ENCODE assay signal across 16 mouse cellular contexts in the genomic region with DNA sequence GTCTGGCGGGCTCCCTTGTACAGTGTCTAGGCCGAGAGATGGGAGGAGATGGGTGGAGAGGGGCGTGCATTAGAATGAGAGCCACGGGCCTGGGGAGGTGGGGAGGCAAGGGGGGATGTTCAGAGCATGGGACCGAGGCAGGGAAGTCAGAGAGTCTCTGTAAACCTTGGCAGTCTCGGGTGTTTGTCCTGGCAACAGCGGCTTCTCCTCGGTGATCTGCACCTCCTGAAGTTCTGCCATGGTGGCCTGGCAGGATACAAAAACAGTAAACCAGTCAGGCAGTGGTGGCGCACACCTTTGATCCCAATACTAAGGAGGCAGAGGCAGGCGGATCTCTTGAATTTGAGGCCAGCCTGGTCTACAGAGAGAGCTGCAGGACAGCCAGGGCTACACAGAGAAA. TPM values are rescaled to one million over a fixed set of nuclear protein-coding genes. Genes with fewer than 3 reads are reported as not detected.
DNase-seq lines count a peak whose midpoint lies in the region; ATAC-seq and TF ChIP-seq lines count a peak whose summit lies in the region.
"Had no signal": no experiment of that assay in that cellular context is flagged by ENCODE, and none has a peak within 500 bp of the region (broad histone marks: within the 10 kb centered on the region; RNA-seq: fewer than 3 reads in every experiment).

No protein-coding gene starts in this region.

- H3K4me3 ChIP-seq in forebrain, embryonic 13.5 days, result no peak overlapping the region
- H3K4me3 ChIP-seq in forebrain, embryonic 10.5 days, result no peak overlapping the region
- H3K4me3 ChIP-seq in heart, embryonic 15.5 days, result peak overlapping the region; percentile 66
- H3K4me3 ChIP-seq in liver, postnatal 0 days (ENCODE audit: low read depth, low read length), result peak overlapping the region; percentile 60
- no peak overlapping the region for H3K4me3 ChIP-seq in liver, embryonic 11.5 days (ENCODE audit: low read depth, low read length)
- no peak overlapping the region for H3K4me3 ChIP-seq in neural tube, embryonic 14.5 days (ENCODE audit: low read depth, low read length)
- H3K4me3 ChIP-seq: lung, embryonic 15.5 days; stomach, embryonic 15.5 days had no signal

- 84% methylated on average over 10 of the region's 10 CpGs for WGBS in forebrain, embryonic 13.5 days
- WGBS in forebrain, embryonic 10.5 days, result 92% methylated on average over 10 of the region's 10 CpGs
- 86% methylated on average over 10 of the region's 10 CpGs for WGBS in heart, embryonic 15.5 days
- WGBS in liver, postnatal 0 days (ENCODE audit: insufficient replicate concordance), result 75% methylated on average over 10 of the region's 10 CpGs
- WGBS in liver, embryonic 11.5 days, result 81% methylated on average over 10 of the region's 10 CpGs
- 81% methylated on average over 10 of the region's 10 CpGs for WGBS in neural tube, embryonic 14.5 days

- peaks cover 17% of the 10 kb centered on the region for H3K4me1 ChIP-seq in forebrain, embryonic 13.5 days
- H3K4me1 ChIP-seq in forebrain, embryonic 10.5 days, result peaks cover 34% of the 10 kb centered on the region
- H3K4me1 ChIP-seq in heart, embryonic 15.5 days (replicated peaks), result peaks cover 29% of the 10 kb centered on the region
- H3K4me1 ChIP-seq in liver, postnatal 0 days (ENCODE audit: insufficient read depth), result peaks cover 32% of the 10 kb centered on the region
- H3K4me1 ChIP-seq in liver, embryonic 11.5 days (replicated peaks; ENCODE audit: control insufficient read depth, insufficient read depth, low read length), result peaks cover 28% of the 10 kb centered on the region
- no peaks in the 10 kb centered on the region for H3K4me1 ChIP-seq in neural tube, embryonic 14.5 days (ENCODE audit: control insufficient read depth, insufficient read depth, low read length)

- DNase-seq in forebrain, embryonic 10.5 days (ENCODE audit: extremely low spot score, low spot score), result no peak
- DNase-seq in heart, adult 9 months (ENCODE audit: low spot score in 2 of 2), result no peak
- no peak for DNase-seq in liver, postnatal 0 days
- DNase-seq in liver, embryonic 11.5 days (ENCODE audit: low spot score), result no peak
- DNase-seq in kidney, adult 8-10 months, result no peak
- DNase-seq: cerebellum, adult 11 months; kidney, postnatal 14 days; left cerebral cortex, postnatal 4 days had no signal

- 0 out of 2 replicates have a peak, but pooled peaks cover 3% of the 10 kb centered on the region for H3K27me3 ChIP-seq in forebrain, embryonic 13.5 days
- H3K27me3 ChIP-seq in forebrain, embryonic 10.5 days (ENCODE audit: poor library complexity, severe bottlenecking), result peaks cover 48% of the 10 kb centered on the region
- no peaks in the 10 kb centered on the region for H3K27me3 ChIP-seq in heart, embryonic 15.5 days
- H3K27me3 ChIP-seq in liver, postnatal 0 days (ENCODE audit: insufficient read depth, low read length), result peaks cover 4% of the 10 kb centered on the region; the same call in 1 of the 2 replicates
- peaks cover 13% of the 10 kb centered on the region; the same call in 1 of the 2 replicates for H3K27me3 ChIP-seq in liver, embryonic 11.5 days (replicated peaks; ENCODE audit: control insufficient read depth, insufficient read depth, low read length)
- H3K27me3 ChIP-seq in neural tube, embryonic 14.5 days (ENCODE audit: control insufficient read depth, insufficient read depth, low read length), result no peaks in the 10 kb centered on the region
- H3K27me3 ChIP-seq: lung, embryonic 15.5 days; stomach, embryonic 15.5 days had no signal

- H3K9ac ChIP-seq in forebrain, embryonic 13.5 days, result no peak overlapping the region
- H3K9ac ChIP-seq in heart, embryonic 15.5 days, result no peak overlapping the region
- peak overlapping the region; percentile 55; the same call in 1 of the 2 replicates for H3K9ac ChIP-seq in liver, postnatal 0 days (replicated peaks)
- H3K9ac ChIP-seq in liver, embryonic 11.5 days (ENCODE audit: low read depth, low read length), result no peak overlapping the region
- no peak overlapping the region for H3K9ac ChIP-seq in neural tube, embryonic 14.5 days (replicated peaks; ENCODE audit: low read depth, low read length)
- H3K9ac ChIP-seq: lung, embryonic 15.5 days; stomach, embryonic 15.5 days had no signal

- TF ChIP-seq EP300 in liver, postnatal 0 days (IDR thresholded peaks at IDR 0.05; ENCODE audit: low read depth), result no peak

- no peak overlapping the region for H3K27ac ChIP-seq in forebrain, embryonic 13.5 days
- no peak overlapping the region for H3K27ac ChIP-seq in forebrain, embryonic 10.5 days
- H3K27ac ChIP-seq in heart, embryonic 15.5 days, result no peak overlapping the region
- peak overlapping the region; percentile 92 for H3K27ac ChIP-seq in liver, postnatal 0 days (ENCODE audit: low read depth)
- no peak overlapping the region for H3K27ac ChIP-seq in liver, embryonic 11.5 days (ENCODE audit: low read depth, low read length)
- H3K27ac ChIP-seq in neural tube, embryonic 14.5 days (ENCODE audit: low read depth, low read length), result no peak overlapping the region
- H3K27ac ChIP-seq: lung, embryonic 15.5 days; stomach, embryonic 15.5 days had no signal

- 0 out of 2 replicates have a peak overlapping the region, but pooled peaks have one; percentile 86 for H3K4me2 ChIP-seq in forebrain, embryonic 13.5 days
- H3K4me2 ChIP-seq in heart, embryonic 15.5 days, result peak overlapping the region; percentile 92
- H3K4me2 ChIP-seq in liver, postnatal 0 days (ENCODE audit: low read depth, low read length), result peak overlapping the region; percentile 88
- H3K4me2 ChIP-seq in liver, embryonic 11.5 days, result no peak overlapping the region
- H3K4me2 ChIP-seq in neural tube, embryonic 14.5 days (ENCODE audit: low read depth, low read length), result 0 out of 2 replicates have a peak overlapping the region, but pooled peaks have one; percentile 98
- H3K4me2 ChIP-seq: lung, embryonic 15.5 days had no signal

- no peak for TF ChIP-seq CTCF in liver, postnatal 0 days (IDR thresholded peaks at IDR 0.05; ENCODE audit: low read depth)

- no peaks in the 10 kb centered on the region for H3K9me3 ChIP-seq in forebrain, embryonic 13.5 days (replicated peaks)
- H3K9me3 ChIP-seq in forebrain, embryonic 10.5 days, result no peaks in the 10 kb centered on the region
- H3K9me3 ChIP-seq in heart, embryonic 15.5 days (replicated peaks), result no peaks in the 10 kb centered on the region
- H3K9me3 ChIP-seq in liver, postnatal 0 days (ENCODE audit: low read length), result no peaks in the 10 kb centered on the region
- H3K9me3 ChIP-seq in liver, embryonic 11.5 days (ENCODE audit: control insufficient read depth, low read length), result no peaks in the 10 kb centered on the region
- H3K9me3 ChIP-seq in neural tube, embryonic 14.5 days (ENCODE audit: control insufficient read depth, low read length), result no peaks in the 10 kb centered on the region
- H3K9me3 ChIP-seq: lung, embryonic 15.5 days; stomach, embryonic 15.5 days had no signal

- H3K36me3 ChIP-seq in forebrain, embryonic 13.5 days (ENCODE audit: poor library complexity, severe bottlenecking), result peaks cover 16% of the 10 kb centered on the region; the same call in 1 of the 2 replicates
- H3K36me3 ChIP-seq in forebrain, embryonic 10.5 days (replicated peaks), result no peaks in the 10 kb centered on the region
- peaks cover 36% of the 10 kb centered on the region for H3K36me3 ChIP-seq in heart, embryonic 15.5 days
- peaks cover 24% of the 10 kb centered on the region for H3K36me3 ChIP-seq in liver, postnatal 0 days (replicated peaks; ENCODE audit: insufficient read depth, low read length)
- no peaks in the 10 kb centered on the region for H3K36me3 ChIP-seq in liver, embryonic 11.5 days (ENCODE audit: control insufficient read depth, insufficient read depth, low read length)
- H3K36me3 ChIP-seq in neural tube, embryonic 14.5 days (ENCODE audit: control insufficient read depth, insufficient read depth, low read length), result no peaks in the 10 kb centered on the region
- H3K36me3 ChIP-seq: lung, embryonic 15.5 days had no signal

- no peak for ATAC-seq in forebrain, embryonic 13.5 days
- ATAC-seq in heart, embryonic 15.5 days (replicated peaks; ENCODE audit: insufficient number of reproducible peaks, insufficient read depth, low FRiP score, low read depth), result no peak
- ATAC-seq in liver, postnatal 0 days, result no peak
- ATAC-seq in liver, embryonic 11.5 days (replicated peaks; ENCODE audit: low FRiP score), result no peak
- ATAC-seq in neural tube, embryonic 14.5 days (ENCODE audit: low read depth), result no peak
- ATAC-seq: intestine, postnatal 0 days; Patski had no signal

RNA-seq across cellular contexts. Expression of a gene that starts 2.7 kb away (rescaled TPM):
- polyA plus RNA-seq in forebrain, embryonic 13.5 days (2015; fragmentation: Nextera tagmentation; extraction: Ambion mirVana), result 98.2 and 99.0 TPM in 2 replicates
- 9.0 and 9.1 TPM in 2 replicates for polyA plus RNA-seq in forebrain, embryonic 10.5 days (2016; fragmentation: Nextera tagmentation; extraction: Ambion mirVana)
- 330 and 367 TPM in 2 replicates for polyA plus RNA-seq in heart, embryonic 15.5 days (2015; fragmentation: Nextera tagmentation; extraction: Ambion mirVana)
- 346 and 352 TPM in 2 replicates for polyA plus RNA-seq in liver, postnatal 0 days (2015; fragmentation: Nextera tagmentation; extraction: Ambion mirVana)
- 19.2 and 21.5 TPM in 2 replicates for polyA plus RNA-seq in liver, embryonic 11.5 days (2014; fragmentation: Nextera tagmentation; extraction: Ambion mirVana)
- polyA plus RNA-seq in neural tube, embryonic 14.5 days (2014; fragmentation: Nextera tagmentation; extraction: Ambion mirVana), result 168 and 194 TPM in 2 replicates

RNA-seq across cellular contexts. Expression of a gene that starts 6.9 kb away (rescaled TPM):
- not detected in 2 replicates for polyA plus RNA-seq in forebrain, embryonic 13.5 days (2015; fragmentation: Nextera tagmentation; extraction: Ambion mirVana)
- polyA plus RNA-seq in forebrain, embryonic 10.5 days (2016; fragmentation: Nextera tagmentation; extraction: Ambion mirVana), result not detected in 2 replicates
- not detected in 2 replicates for polyA plus RNA-seq in heart, embryonic 15.5 days (2015; fragmentation: Nextera tagmentation; extraction: Ambion mirVana)
- polyA plus RNA-seq in liver, postnatal 0 days (2015; fragmentation: Nextera tagmentation; extraction: Ambion mirVana), result not detected in 2 replicates
- polyA plus RNA-seq in liver, embryonic 11.5 days (2014; fragmentation: Nextera tagmentation; extraction: Ambion mirVana), result not detected in 2 replicates
- polyA plus RNA-seq in neural tube, embryonic 14.5 days (2014; fragmentation: Nextera tagmentation; extraction: Ambion mirVana), result not detected in 2 replicates
- polyA plus RNA-seq: intestine, postnatal 0 days; lung, embryonic 15.5 days; Patski; small intestine, adult 2 months; stomach, embryonic 15.5 days had no signal

RNA-seq across cellular contexts. Expression of a gene that starts 11.3 kb away (rescaled TPM):
- polyA plus RNA-seq in forebrain, embryonic 13.5 days (2015; fragmentation: Nextera tagmentation; extraction: Ambion mirVana), result not detected in 2 replicates
- polyA plus RNA-seq in forebrain, embryonic 10.5 days (2016; fragmentation: Nextera tagmentation; extraction: Ambion mirVana), result not detected in 2 replicates
- not detected in 2 replicates for polyA plus RNA-seq in heart, embryonic 15.5 days (2015; fragmentation: Nextera tagmentation; extraction: Ambion mirVana)
- not detected in 2 replicates for polyA plus RNA-seq in liver, postnatal 0 days (2015; fragmentation: Nextera tagmentation; extraction: Ambion mirVana)
- polyA plus RNA-seq in liver, embryonic 11.5 days (2014; fragmentation: Nextera tagmentation; extraction: Ambion mirVana), result not detected in 2 replicates
- polyA plus RNA-seq in neural tube, embryonic 14.5 days (2014; fragmentation: Nextera tagmentation; extraction: Ambion mirVana), result not detected in 2 replicates
- polyA plus RNA-seq: intestine, postnatal 0 days; lung, embryonic 15.5 days; Patski; small intestine, adult 2 months; stomach, embryonic 15.5 days had no signal

RNA-seq across cellular contexts. Expression of a gene that starts 18.6 kb away (rescaled TPM):
- 1.3 and 1.5 TPM in 2 replicates for polyA plus RNA-seq in forebrain, embryonic 13.5 days (2015; fragmentation: Nextera tagmentation; extraction: Ambion mirVana)
- polyA plus RNA-seq in forebrain, embryonic 10.5 days (2016; fragmentation: Nextera tagmentation; extraction: Ambion mirVana), result 0.50 and 0.77 TPM in 2 replicates
- 0.29 and 0.34 TPM in 2 replicates for polyA plus RNA-seq in heart, embryonic 15.5 days (2015; fragmentation: Nextera tagmentation; extraction: Ambion mirVana)
- 0.06 and 0.07 TPM in 2 replicates for polyA plus RNA-seq in liver, postnatal 0 days (2015; fragmentation: Nextera tagmentation; extraction: Ambion mirVana)
- 0.07 and 0.14 TPM in 2 replicates for polyA plus RNA-seq in liver, embryonic 11.5 days (2014; fragmentation: Nextera tagmentation; extraction: Ambion mirVana)
- 1.6 and 1.9 TPM in 2 replicates for polyA plus RNA-seq in neural tube, embryonic 14.5 days (2014; fragmentation: Nextera tagmentation; extraction: Ambion mirVana)

RNA-seq across cellular contexts. Expression of a gene that starts 26.7 kb away (rescaled TPM):
- polyA plus RNA-seq in forebrain, embryonic 13.5 days (2015; fragmentation: Nextera tagmentation; extraction: Ambion mirVana), result 60.5 and 76.5 TPM in 2 replicates
- polyA plus RNA-seq in forebrain, embryonic 10.5 days (2016; fragmentation: Nextera tagmentation; extraction: Ambion mirVana), result 43.3 and 59.9 TPM in 2 replicates
- 35.6 and 39.4 TPM in 2 replicates for polyA plus RNA-seq in heart, embryonic 15.5 days (2015; fragmentation: Nextera tagmentation; extraction: Ambion mirVana)
- 9.4 and 10.8 TPM in 2 replicates for polyA plus RNA-seq in liver, postnatal 0 days (2015; fragmentation: Nextera tagmentation; extraction: Ambion mirVana)
- polyA plus RNA-seq in liver, embryonic 11.5 days (2014; fragmentation: Nextera tagmentation; extraction: Ambion mirVana), result 32.5 and 42.6 TPM in 2 replicates
- polyA plus RNA-seq in neural tube, embryonic 14.5 days (2014; fragmentation: Nextera tagmentation; extraction: Ambion mirVana), result 69.8 and 99.4 TPM in 2 replicates

Comparison
In these comparisons a context has a peak if more than half of its experiments do, and no peak if none do; other contexts are left out.
1. H3K4me3 ChIP-seq: peak in heart, embryonic 15.5 days (single experiment) and liver, postnatal 0 days (single experiment); none in forebrain, embryonic 13.5 days (single experiment), forebrain, embryonic 10.5 days (single experiment), liver, embryonic 11.5 days (single experiment) and neural tube, embryonic 14.5 days (single experiment).